Mouse (Mus musculus) right cerebral cortex, postnatal 36 days (tissue): ENCODE measurements at regions not wholly inside any gene's neighbourhood (a gene's known extent, or its start where the extent isn't known, plus 50 kb on each side); places are given as distances from the start of the nearest gene placed in this dataset.
A peak's percentile ranks its signal among the peaks of the same experiment; 100 is the strongest.

ENCODE experiments used
- DNase-seq, 2 experiments: peaks; one replicate each; pipeline ENCODE4 v3.0.0; 2022; ENCODE audit warnings: low spot score in 2 of 2, mixed read lengths in 1 of 2

GRCm38 (mm10) chr13:44132510-44132909 lies 347.9 kb downstream of the Cd83 start:
- no peak for DNase-seq

- DNase-seq, result no peak
These were observed 348.9 kb downstream of the Cd83 start for GRCm38 (mm10) chr13:44133436-44133835.

DNA sequence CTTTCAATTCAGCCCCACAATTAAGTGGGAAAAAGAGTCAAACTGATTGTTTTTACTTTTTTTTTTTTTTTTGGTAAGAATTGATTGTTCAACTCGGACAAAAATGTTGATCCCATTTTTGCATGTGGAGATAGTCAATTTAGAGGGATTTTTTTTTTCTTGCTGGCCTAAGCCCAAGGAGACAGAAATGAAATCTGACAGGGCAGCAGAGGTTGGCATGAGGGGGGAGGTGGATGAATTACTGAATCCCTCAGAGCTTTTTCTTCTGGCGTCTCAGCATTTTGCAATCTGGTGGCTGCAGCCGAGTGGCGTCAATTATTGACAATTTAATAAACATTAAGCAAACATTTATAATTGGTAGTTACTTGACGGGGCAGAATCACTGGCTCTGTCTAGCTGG lies 356.6 kb downstream of the Cd83 start:
- DNase-seq, result no peak

DNA sequence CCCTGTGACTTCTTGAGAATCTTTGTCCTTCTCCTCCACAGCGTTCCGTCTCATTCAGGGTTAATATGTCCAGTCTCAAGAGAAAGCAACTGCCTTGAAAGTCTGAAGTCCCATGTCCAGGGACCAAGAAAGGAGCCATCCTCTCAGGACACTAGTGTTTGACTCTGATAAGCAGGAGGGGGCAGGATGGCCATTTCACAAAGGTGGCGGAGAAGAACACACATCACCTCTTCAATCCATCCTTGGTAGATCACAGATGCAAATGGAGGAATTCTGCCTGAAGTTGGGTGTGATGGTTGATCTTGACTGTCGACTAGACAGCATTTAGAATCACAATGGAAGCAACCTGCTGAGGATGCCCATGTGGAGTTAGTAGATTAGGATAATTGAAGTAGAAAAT lies 360.9 kb downstream of the Cd83 start:
- no peak for DNase-seq

DNA sequence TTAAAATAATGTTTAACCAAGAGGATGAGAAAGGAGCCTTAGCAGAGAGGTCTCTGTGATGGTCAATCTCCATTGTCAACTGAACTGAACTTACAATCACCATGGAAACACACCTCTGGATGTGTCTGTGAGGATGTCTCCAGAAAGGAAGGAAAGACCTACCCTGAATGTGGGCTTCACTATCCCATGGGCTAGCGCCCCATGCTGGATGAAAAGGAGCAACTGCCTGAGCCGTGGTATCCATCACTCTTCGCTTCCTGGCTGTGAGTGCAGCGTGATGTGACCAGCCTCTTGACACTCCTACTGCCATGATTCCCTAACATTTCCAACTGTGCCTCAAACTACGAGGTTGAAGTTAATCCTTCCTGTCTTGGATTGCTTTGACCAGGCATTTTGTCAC lies 363.3 kb downstream of the Cd83 start:
- DNase-seq, result no peak

DNA sequence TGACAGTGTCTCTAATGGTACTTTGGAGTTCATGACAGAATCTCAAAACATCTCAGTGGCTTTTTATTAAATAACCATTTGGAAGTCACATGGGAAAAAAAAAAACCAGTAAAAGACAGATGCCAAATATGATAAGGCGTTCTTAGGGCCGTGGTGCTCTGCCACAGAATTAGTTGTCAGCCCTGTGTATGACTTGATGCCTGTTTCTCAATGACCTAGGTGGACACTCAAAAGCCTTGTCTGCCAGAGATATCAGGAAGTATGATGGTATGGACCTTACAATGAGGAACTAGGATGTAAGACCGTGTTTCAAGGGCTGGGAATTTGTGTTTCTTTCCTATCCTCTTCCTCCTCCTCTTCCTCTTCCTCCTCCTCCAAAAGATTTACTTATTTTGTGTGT lies 364.9 kb downstream of the Cd83 start:
- no peak for DNase-seq

DNA sequence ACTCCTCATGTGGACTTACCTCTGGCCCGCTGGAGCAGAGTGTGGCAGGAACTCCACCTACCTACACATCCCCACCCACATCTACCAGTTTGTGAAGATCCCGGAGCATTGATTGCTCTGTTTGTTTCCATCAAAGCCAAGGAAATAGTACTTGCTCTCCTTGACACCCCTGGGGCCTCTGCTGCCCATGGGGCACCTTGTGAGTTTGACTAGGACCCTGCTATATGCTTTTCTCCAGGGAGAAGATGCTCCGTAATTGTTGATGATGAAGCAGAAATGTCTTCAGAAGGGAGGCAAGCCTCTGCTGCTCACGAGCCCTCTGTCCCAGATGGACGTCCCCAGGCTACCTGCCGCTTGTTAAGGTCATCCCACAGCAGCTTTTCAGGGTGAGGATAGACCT lies 367.0 kb downstream of the Cd83 start:
- no peak for DNase-seq

DNA sequence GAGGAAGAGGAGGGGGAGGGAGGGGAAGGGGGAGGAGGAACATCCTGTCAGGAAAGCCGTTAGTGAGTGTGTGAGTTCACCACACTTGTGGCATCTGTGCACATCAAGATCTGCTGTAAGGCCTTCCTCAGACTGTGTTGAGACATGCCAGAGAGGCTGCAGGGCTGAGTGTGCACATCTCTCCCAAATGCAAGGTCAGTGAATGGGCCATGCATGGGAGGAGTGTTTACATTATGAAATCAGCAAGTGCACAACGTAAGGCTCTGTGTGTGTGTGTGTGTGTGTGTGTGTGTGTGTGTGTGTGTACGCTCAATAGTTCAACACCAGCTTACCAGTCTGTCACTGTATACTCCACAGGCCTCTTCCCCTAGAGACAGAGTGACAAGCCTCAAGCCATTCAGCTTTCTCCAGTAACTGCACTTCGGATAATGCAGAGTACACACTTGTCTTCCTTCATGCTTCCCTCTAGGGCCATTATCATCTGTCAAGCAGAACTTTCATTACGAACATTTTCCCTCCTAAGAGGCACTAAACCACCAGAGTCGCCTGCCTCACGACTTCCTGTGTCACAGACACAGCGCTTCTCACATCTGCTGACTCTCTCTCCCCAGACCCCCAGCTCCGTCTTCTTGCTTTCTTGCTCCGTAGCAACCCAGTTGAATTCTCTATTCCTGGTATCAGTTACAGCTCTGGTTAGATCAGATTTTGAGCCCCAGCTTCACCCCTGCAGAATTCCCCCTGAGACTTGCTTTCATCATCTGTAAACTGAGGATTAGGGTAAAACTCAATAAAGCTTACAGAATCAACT lies 368.4 kb downstream of the Cd83 start:
- no peak for DNase-seq

DNA sequence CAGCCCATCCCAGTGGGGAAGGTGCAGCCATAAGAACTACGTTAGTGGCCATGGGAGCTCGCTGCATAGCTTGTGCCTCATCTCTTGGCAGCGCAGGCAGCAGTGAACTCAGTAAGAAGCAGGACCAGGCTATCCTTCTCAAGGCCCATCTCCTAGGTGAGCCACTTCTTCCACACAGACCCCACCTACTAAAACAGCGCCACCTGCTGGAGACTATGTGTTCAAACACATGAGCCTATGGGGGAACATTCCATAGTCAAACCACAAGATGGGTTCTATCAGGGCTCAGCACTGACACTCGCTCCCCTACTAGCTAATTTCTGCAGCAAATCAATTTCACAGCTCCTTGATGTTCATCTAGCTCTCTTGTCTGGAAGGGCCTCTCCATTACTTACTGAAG lies 369.2 kb downstream of the Cd83 start:
- DNase-seq, result no peak

GRCm38 (mm10) chr13:44155956-44156355 lies 371.4 kb downstream of the Cd83 start:
- DNase-seq, result no peak

DNA sequence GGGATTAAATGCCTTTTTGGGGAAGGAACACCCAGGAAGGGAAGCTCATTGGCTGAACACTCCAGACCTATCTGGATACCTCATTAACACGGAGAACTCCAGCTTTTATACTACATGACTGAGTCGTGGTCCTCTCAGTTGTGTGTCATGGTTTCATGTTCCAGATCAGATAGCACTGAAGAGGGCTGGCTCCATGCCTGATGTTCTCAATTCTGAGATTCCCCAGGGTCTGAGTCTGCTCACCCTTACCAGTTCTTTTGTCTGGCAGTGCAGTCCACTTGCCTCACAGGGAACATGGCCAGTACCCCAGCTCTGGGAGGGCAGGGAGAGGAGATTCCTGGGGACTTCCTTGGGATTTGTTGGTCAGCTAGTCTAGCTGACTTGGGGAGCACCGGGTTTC lies 372.0 kb downstream of the Cd83 start:
- DNase-seq, result no peak

GRCm38 (mm10) chr13:44157236-44157635 lies 372.7 kb downstream of the Cd83 start:
- no peak for DNase-seq

DNA sequence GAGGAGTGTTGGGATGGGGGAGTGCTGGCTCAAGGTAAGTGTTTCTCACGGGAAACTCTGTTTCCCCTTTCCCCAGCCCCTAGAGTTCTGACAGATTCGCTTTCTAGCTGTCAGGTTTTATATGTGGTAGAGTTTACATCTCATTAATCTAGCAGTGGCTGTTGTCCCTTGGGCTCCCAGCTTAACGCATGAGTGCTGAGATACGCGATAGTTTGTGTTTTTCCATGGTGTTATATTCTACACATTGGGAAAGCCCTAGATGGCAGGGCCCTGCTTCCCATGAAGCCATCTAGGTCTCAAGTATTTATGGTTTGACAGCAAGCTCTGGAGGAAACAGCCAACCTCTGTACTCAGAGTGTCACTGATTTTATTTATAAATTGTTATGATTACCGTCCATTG lies 373.8 kb downstream of the Cd83 start:
- DNase-seq, result no peak

GRCm38 (mm10) chr13:44159346-44159745 lies 374.8 kb downstream of the Cd83 start:
- no peak for DNase-seq

DNA sequence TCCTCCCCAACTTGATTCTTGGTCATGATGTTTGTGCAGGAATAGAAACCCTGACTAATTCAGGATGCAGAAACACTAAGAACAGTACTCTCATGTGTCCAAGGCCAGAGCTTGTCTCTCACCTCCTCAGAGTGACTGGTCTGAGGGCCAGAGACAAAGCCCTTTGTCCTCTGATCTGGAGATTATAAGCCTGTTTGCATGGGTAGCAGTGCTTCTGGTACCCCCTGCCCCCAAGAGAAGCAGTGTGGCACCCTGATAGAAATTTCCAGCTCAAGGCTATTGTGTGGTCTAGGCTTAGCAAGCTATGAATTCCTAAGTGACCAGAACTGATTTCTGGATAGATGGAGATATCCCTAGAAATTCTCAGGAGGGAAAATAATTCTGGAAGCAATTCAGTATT lies 380.2 kb downstream of the Cd83 start:
- DNase-seq, result no peak

DNA sequence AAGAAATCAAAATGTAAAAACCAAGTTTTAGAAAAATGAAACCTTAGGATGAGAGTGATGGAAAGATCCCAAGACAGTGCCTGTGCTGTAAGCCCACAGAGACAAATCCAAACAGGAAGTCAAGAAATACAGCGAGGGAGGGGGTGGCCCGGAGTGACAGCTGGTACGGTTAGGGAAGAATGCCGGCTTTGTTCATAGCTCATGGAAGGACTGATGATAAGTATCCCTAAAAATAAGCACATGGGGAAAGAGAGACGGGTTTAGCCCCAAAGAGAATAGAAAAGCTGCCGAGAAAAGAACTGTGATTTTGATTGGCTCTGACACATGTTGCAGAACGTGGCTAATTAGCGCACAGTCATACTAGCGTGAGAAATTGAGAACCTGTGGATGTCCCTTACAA lies 382.6 kb downstream of the Cd83 start:
- DNase-seq, result peak in 1 of 2 experiments; percentile 6

GRCm38 (mm10) chr13:44168186-44168585 lies 383.6 kb downstream of the Cd83 start:
- DNase-seq, result no peak

- DNase-seq, result no peak
These were observed 387.1 kb downstream of the Cd83 start for GRCm38 (mm10) chr13:44171639-44172038.

- no peak for DNase-seq
These were observed 388.1 kb downstream of the Cd83 start for GRCm38 (mm10) chr13:44172701-44173100.

DNA sequence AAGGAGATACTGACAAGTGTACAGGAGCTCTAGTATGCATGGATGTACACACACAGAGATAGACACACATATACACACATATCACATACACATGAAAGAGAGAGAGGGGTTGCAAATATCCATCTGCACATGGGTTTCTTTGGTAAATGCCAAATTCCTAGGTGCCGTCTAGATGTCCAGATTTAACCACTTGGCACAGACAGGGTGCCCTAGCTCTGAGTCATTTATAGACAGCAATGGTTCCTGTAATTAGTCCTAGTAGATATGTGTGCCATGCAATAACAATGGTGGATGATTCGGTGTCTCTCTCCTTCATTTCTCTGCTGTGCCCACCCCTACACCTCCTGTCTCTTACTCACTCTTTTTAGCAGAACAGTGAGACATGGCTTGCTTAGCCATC lies 389.7 kb downstream of the Cd83 start:
- DNase-seq, result no peak

DNA sequence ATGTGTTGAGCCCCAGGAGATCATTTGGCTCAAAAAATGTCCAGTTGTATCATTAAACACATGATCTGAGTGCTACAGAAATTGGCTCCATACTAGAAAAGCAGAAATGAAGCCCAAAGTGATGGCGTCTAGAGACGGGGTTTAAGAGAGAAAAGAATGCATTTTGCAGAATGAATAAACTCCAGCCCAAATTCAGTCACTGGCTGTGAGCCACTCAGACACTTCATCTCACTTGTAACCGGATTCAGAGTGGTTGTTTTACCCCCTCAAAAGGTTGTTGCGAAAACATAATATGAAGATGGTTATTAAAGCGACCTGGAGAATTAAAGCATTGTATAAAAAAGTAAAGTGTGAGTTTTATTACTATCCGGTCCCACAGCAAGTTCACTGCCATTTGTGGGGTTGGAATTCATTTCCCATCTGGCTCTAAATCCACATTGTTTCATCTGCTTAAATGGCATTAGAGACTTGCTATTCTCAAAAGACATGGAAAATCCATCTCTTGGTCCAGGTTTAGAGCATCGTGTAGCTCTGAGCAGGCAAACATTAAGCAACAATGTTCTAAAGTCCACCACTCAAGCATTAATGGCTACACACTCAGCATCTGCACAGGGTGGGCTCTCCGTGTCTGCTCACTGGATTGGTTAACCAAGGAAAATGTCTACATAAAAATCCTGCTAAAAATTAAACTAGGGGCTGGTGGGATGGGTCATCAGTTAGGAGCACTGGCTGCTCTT lies 390.9 kb downstream of the Cd83 start:
- DNase-seq, result no peak

DNA sequence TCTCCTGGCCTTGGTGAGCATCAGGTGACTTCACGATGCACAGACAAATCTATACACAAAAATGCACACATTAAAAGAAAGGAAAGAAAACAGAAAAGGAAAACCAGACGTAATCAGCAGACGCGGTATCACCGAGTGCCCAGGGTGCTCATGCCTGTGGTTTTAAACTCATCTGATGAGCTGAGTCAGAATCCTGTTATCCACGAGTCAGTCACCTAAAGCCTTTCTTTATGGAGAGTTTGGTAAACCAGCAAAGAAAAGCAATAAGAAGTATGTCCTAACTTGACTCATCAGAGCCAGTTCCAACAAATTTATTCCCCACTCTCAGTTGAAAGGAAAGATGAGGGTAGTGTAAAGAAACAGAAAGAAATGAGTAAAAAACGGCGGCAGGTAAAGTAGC lies 391.5 kb downstream of the Cd83 start:
- no peak for DNase-seq

- no peak for DNase-seq
These were observed 393.4 kb downstream of the Cd83 start for GRCm38 (mm10) chr13:44178006-44178405.
